Mouse (Mus musculus) intestine, embryonic 14.5 days (tissue): ENCODE results near the gene Ina. TPM values are rescaled to one million over a fixed set of nuclear protein-coding genes. Genes with fewer than 3 reads are reported as not detected.

Experiments used
- ATAC-seq: fragments of 200-750 bp; cut with Nextera tagmentation; replicated peaks from 2 replicates; pipeline ENCODE4 v1.8.0; 2017; ENCODE audit warnings: low read depth, moderate number of reproducible peaks, moderate TSS enrichment, moderate library complexity; ENCODE audit not compliant: low FRiP score, low TSS enrichment
- DNase-seq: peaks from one replicate; pipeline ENCODE4 v3.0.0-alpha.2; 2018; ENCODE audit warnings: low spot score
- H3K27ac ChIP-seq: fragments of 300-500 bp; sonication (generic); 2 replicates; pipeline ENCODE4 v1.5.1; 2014; ENCODE audit warnings: low read depth, mild to moderate bottlenecking, control low read depth
- H3K27me3 ChIP-seq: fragments of 300-500 bp; sonication (generic); replicated peaks from 2 replicates; pipeline ENCODE4 v1.6.1; 2014; ENCODE audit warnings: low read length, control low read depth; ENCODE audit not compliant: control insufficient read depth, insufficient read depth
- H3K36me3 ChIP-seq: fragments of 300-500 bp; sonication (generic); 2 replicates; pipeline ENCODE4 v1.6.1; 2014; ENCODE audit warnings: low read length, control low read depth; ENCODE audit not compliant: control insufficient read depth, insufficient read depth
- H3K4me1 ChIP-seq: fragments of 300-500 bp; sonication (generic); replicated peaks from 2 replicates; pipeline ENCODE4 v1.6.1; 2014; ENCODE audit warnings: low read length, control low read depth, mixed read lengths; ENCODE audit not compliant: control insufficient read depth, insufficient read depth
- H3K4me2 ChIP-seq: fragments of 300-500 bp; sonication (generic); 2 replicates; pipeline ENCODE4 v1.6.1; 2014; ENCODE audit warnings: low read length
- H3K4me3 ChIP-seq: fragments of 300-500 bp; sonication (generic); 2 replicates; pipeline ENCODE4 v1.5.1; 2014; ENCODE audit warnings: low read depth, low read length, control low read depth, mixed read lengths
- H3K9ac ChIP-seq: fragments of 300-500 bp; sonication (generic); 2 replicates; pipeline ENCODE4 v1.6.1; 2014; ENCODE audit warnings: mild to moderate bottlenecking, low read length
- H3K9me3 ChIP-seq: fragments of 300-500 bp; sonication (generic); 2 replicates; pipeline ENCODE4 v1.6.1; 2016; ENCODE audit warnings: low read length, control low read depth; ENCODE audit not compliant: control insufficient read depth
- WGBS: fragments of 180-500 bp; shearing (Covaris S2); extraction: QIAGEN DNeasy Blood & Tissue Kit; methylation state at CpG from one replicate; pipeline ENCODE4 v1.1.7; 2014; 5-methylcytosine and 5-hydroxymethylcytosine counted together
- polyA plus RNA-seq: library from polyadenylated mRNA; unstranded; fragments of >200 nt; fragmentation: Nextera tagmentation; extraction: Ambion mirVana; gene quantifications from 2 replicates; pipeline ENCODE4 v1.2.1, GENCODE M21; 2014

The Ina gene
- polyA plus RNA-seq, 1 experiment from 2014 or later: 18.3 TPM

- DNase-seq (no peak), ATAC-seq (no peak)
- Histone ChIP-seq H3K27ac (no peak overlapping the region), H3K36me3 (no peaks in the 10 kb centered on the region), H3K9me3 (no peaks in the 10 kb centered on the region), H3K4me3 (no peak overlapping the region), H3K4me2 (no peak overlapping the region), H3K4me1 (peaks cover 3% of the 10 kb centered on the region; the same call in 1 of the 2 replicates), H3K9ac (no peak overlapping the region), H3K27me3 (no peaks in the 10 kb centered on the region)
- 30% methylated on average over 6 of the region's 6 CpGs for WGBS
Observed at GRCm38 (mm10) chr19:46981462-46981861, 33.0 kb upstream of the Ina start.

- H3K9me3 ChIP-seq: no peaks in the 10 kb centered on the region
- peak overlapping the region; percentile 65 for H3K27ac ChIP-seq
- no peaks in the 10 kb centered on the region for H3K36me3 ChIP-seq
- DNase-seq (no peak), ATAC-seq (peak; percentile 48)
- peak overlapping the region; percentile 11; the same call in 1 of the 2 replicates for H3K4me2 ChIP-seq
- H3K27me3 ChIP-seq: no peaks in the 10 kb centered on the region
- no peak overlapping the region for H3K9ac ChIP-seq
- WGBS: 34% methylated on average over 14 of the region's 14 CpGs
- peaks cover 3% of the 10 kb centered on the region; the same call in 1 of the 2 replicates for H3K4me1 ChIP-seq
- no peak overlapping the region for H3K4me3 ChIP-seq
Observed at GRCm38 (mm10) chr19:46983352-46983965, 31.0 kb upstream of the Ina start.

- H3K9ac ChIP-seq: no peak overlapping the region
- no peaks in the 10 kb centered on the region for H3K27me3 ChIP-seq
- H3K4me3 ChIP-seq: no peak overlapping the region
- H3K36me3 ChIP-seq: no peaks in the 10 kb centered on the region
- ATAC-seq (0 out of 2 replicates have a peak, but pooled peaks have one; percentile 59), DNase-seq (no peak)
- H3K27ac ChIP-seq: peak overlapping the region; percentile 38; the same call in 1 of the 2 replicates
- H3K4me2 ChIP-seq: peak overlapping the region; percentile 11; the same call in 1 of the 2 replicates
- 35% methylated on average over 11 of the region's 11 CpGs for WGBS
- no peaks in the 10 kb centered on the region for H3K9me3 ChIP-seq
- H3K4me1 ChIP-seq: peaks cover 3% of the 10 kb centered on the region; the same call in 1 of the 2 replicates
Observed at GRCm38 (mm10) chr19:46983966-46984380, 30.5 kb upstream of the Ina start.

GRCm38 (mm10) chr19:46984726-46985622, 29.5 kb upstream of the Ina start:
- no peaks in the 10 kb centered on the region for H3K27me3 ChIP-seq
- no peak overlapping the region for H3K9ac ChIP-seq
- ATAC-seq (no peak), DNase-seq (no peak)
- H3K4me3 ChIP-seq: no peak overlapping the region
- no peaks in the 10 kb centered on the region for H3K36me3 ChIP-seq
- no peaks in the 10 kb centered on the region for H3K9me3 ChIP-seq
- H3K4me2 ChIP-seq: no peak overlapping the region
- H3K27ac ChIP-seq: no peak overlapping the region
- peaks cover 3% of the 10 kb centered on the region; the same call in 1 of the 2 replicates for H3K4me1 ChIP-seq
- WGBS: 82% methylated on average over 13 of the region's 13 CpGs

GRCm38 (mm10) chr19:46987646-46988045, 26.9 kb upstream of the Ina start:
- Histone ChIP-seq H3K4me3 (no peak overlapping the region), H3K27me3 (no peaks in the 10 kb centered on the region), H3K36me3 (no peaks in the 10 kb centered on the region), H3K4me2 (no peak overlapping the region), H3K9ac (no peak overlapping the region), H3K9me3 (no peaks in the 10 kb centered on the region), H3K27ac (no peak overlapping the region), H3K4me1 (peaks cover 3% of the 10 kb centered on the region; the same call in 1 of the 2 replicates)
- 77% methylated on average over 6 of the region's 6 CpGs for WGBS
- ATAC-seq (no peak), DNase-seq (no peak)

- DNase-seq (no peak), ATAC-seq (peak; percentile 70; the same call in 1 of the 2 replicates)
- Histone ChIP-seq H3K27ac (peak overlapping the region; percentile 1; the same call in 1 of the 2 replicates), H3K9ac (no peak overlapping the region), H3K4me3 (no peak overlapping the region), H3K4me2 (no peak overlapping the region), H3K27me3 (no peaks in the 10 kb centered on the region), H3K9me3 (no peaks in the 10 kb centered on the region), H3K4me1 (peaks cover 3% of the 10 kb centered on the region; the same call in 1 of the 2 replicates), H3K36me3 (no peaks in the 10 kb centered on the region)
- 56% methylated on average over 16 of the region's 16 CpGs for WGBS
Observed at GRCm38 (mm10) chr19:46988231-46989087, 26.0 kb upstream of the Ina start.

GRCm38 (mm10) chr19:46989479-46990152, 24.9 kb upstream of the Ina start:
- 77% methylated on average over 20 of the region's 20 CpGs for WGBS

GRCm38 (mm10) chr19:46990153-46990518, 24.4 kb upstream of the Ina start:
- H3K9ac ChIP-seq: no peak overlapping the region
- DNase-seq (no peak), ATAC-seq (no peak)
- H3K27me3 ChIP-seq: no peaks in the 10 kb centered on the region
- H3K4me2 ChIP-seq: no peak overlapping the region
- 85% methylated on average over 3 of the region's 3 CpGs for WGBS
- no peaks in the 10 kb centered on the region for H3K4me1 ChIP-seq
- no peaks in the 10 kb centered on the region for H3K9me3 ChIP-seq
- no peak overlapping the region for H3K27ac ChIP-seq
- H3K4me3 ChIP-seq: no peak overlapping the region
- no peaks in the 10 kb centered on the region for H3K36me3 ChIP-seq

More at GRCm38 (mm10) chr19:46989479-46990152, 24.9 kb upstream of the Ina start:
- Histone ChIP-seq H3K9ac (no peak overlapping the region), H3K4me3 (no peak overlapping the region), H3K36me3 (no peaks in the 10 kb centered on the region), H3K27ac (no peak overlapping the region), H3K4me1 (no peaks in the 10 kb centered on the region), H3K9me3 (no peaks in the 10 kb centered on the region), H3K4me2 (no peak overlapping the region), H3K27me3 (no peaks in the 10 kb centered on the region)
- DNase-seq (no peak), ATAC-seq (no peak)
